Mouse (Mus musculus) leukemia stem cell, adult 10-12 weeks (primary cell): Measurements from ENCODE around the gene Sec13. TPM values are rescaled to one million over a fixed set of nuclear protein-coding genes. Genes with fewer than 3 reads are reported as not detected.

Experiments
- polyA plus RNA-seq: library from polyadenylated mRNA; stranded (reverse); fragments of >175 nt; gene quantifications from 2 replicates; pipeline ENCODE4 v1.2.3, GENCODE M21; 2012; ENCODE audit warnings: low replicate concordance

Sec13 gene
- 10.2 and 29.8 TPM in 2 replicates for polyA plus RNA-seq

GRCm38 (mm10) chr6:113740236-113741217 is at the start of gene Sec13:
Sec13 (minus strand) TSS chr6:113740743.

GRCm38 (mm10) chr6:113719878-113720277 is 20.7 kb downstream of the Sec13 start, which contains the start of gene Ghrl:
Ghrl (minus strand) TSS chr6:113719880.

GRCm38 (mm10) chr6:113696582-113697221 is 43.8 kb downstream of the Sec13 start, which contains the start of gene Tatdn2:
Tatdn2 (plus strand) TSS chr6:113697050.

Other genes starting within 250 kb of the Sec13 start
- 0.06 TPM in 1 of 2 replicates, not detected in the other for gene Prrt3, start 238.8 kb downstream of the Sec13 start, polyA plus RNA-seq
- 54.1 and 74.3 TPM in 2 replicates for gene Emc3, start 209.1 kb downstream of the Sec13 start, polyA plus RNA-seq
- 0.74 and 3.2 TPM in 2 replicates for gene Fancd2, start 209.1 kb downstream of the Sec13 start, polyA plus RNA-seq
- gene Fancd2os, start 140.0 kb downstream of the Sec13 start, polyA plus RNA-seq = not detected in 2 replicates
- 7.0 and 22.1 TPM in 2 replicates for gene Brk1, start 136.0 kb downstream of the Sec13 start, polyA plus RNA-seq
- 6.5 and 10.1 TPM in 2 replicates for gene Vhl, start 116.8 kb downstream of the Sec13 start, polyA plus RNA-seq
- 57.1 and 103 TPM in 2 replicates for gene Irak2, start 102.3 kb downstream of the Sec13 start, polyA plus RNA-seq
- 46.3 and 62.3 TPM in 2 replicates for gene Tatdn2, start 43.7 kb downstream of the Sec13 start, polyA plus RNA-seq
- not detected in 2 replicates for gene Ghrl, start 20.9 kb downstream of the Sec13 start, polyA plus RNA-seq